Mouse (Mus musculus) mouse trophoblast stem cell (cell line): ENCODE measurements around the gene Gm5415.
"Not testable (repeated sequence)": the region's sequence is repeated elsewhere in the genome, so short reads cannot be mapped to it uniquely, and the experiment has no call there.

Source experiments
- in situ Hi-C, 2 experiments: fragments of 300-500 bp; cut with MseI, MboI; formaldehyde crosslinking; loops; 2 replicates in 1 of 2; 3 replicates in 1 of 2; pipeline ENCODE4 v1.15.1; 2025

Gm5415 gene

DNA sequence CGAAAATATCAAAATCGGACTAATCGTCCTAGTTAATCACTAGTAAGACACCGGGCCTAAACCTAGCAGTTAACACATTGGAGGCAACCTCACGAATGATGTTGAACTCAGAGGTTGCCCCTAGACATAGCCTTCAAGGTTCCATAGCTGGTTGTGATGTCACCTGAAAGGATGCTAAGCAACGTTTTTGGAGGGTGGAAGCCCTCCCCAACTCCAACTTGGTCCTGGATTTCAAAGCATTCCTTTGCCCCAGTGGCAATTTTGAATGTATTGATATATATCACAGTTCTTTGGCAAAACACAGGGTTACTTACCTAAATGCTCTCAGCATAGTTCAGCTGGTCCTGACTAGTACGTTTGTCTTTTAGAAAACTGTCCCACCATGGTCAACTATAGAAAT, at the start of gene Gm5415:
Gm5415 (minus strand) TSS at position 101 of the 400 bp plus-strand sequence.
- in situ Hi-C loops: not testable (repeated sequence)

DNA sequence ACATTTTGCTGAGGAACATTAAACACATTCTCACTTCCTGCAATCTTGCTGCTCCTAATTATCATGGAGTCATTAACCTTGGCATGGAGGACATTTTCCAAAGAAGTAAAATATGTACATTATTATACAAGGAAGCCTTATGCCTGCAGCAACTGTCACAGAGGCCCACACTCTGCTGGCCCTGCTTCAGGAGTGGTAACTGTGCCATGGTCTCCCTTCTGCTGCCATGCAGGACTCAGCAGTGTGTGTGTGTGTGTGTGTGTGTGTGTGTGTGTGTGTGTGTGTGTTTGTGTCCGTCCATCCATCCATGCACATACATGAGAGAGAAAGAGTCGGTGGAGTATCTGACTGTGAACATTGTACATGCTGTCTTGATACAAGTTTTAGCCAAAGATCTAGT, 21.8 kb upstream of the Gm5415 start:
- in situ Hi-C loops: no loop called here

DNA sequence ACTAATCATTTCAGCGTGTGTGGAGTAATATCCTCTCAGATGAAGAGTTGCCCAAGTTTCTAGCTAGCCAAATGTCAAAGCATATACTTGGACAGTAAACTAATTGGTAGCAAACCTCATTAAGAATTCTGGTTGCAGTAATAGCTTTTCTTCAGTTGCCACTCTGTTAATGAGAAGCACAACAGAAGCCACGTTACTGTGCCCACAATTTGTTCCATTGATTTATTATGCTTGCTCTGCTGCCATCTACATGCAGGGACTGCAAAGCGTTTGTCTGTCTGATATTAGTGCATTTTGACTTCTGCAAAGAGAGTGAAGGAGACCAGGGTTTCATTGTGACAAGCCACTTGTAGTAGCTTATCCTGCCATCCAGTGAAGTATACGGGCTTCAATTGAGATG, 6.8 kb upstream of the Gm5415 start:
- in situ Hi-C loops: no loop called here

DNA sequence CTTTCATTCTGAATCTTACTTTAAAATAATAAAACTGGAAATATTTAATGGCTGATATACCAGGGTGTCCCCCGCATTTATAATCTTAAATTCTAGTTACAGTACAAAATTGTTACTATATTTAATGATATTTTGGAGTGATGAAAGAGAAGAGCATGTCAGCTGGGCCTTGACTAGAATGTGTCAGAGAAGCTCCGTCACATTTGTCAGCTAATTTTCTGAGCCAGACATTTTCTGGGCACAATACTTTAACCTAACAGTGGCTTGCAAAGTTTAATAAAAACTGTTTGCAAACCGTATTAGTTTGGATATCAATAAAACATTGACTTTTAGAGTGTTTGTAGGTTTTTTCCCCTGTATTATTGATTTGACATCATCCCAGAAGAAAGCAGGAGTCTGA, 6.4 kb upstream of the Gm5415 start:
- in situ Hi-C loops: no loop called here

DNA sequence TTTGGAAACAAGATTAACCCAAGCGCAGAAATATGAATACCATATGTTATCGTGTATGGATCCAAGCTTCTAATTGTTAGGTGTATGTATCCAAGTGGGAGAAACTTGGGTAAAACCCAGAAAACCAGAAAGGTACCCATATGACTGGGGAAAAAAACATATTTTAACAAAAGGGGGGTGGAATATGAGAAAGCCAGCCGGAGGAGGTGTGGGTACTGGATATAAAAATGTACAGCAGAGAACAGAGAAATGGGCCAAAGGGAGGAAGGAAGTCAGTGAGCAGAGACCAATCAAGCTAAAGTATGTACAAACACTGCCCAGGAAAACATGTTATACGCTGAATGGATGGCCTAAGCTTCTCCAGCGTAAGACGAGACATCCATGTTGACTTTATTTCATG, 43.7 kb downstream of the Gm5415 start:
- in situ Hi-C loops: no loop called here
